Mouse (Mus musculus) C2C12 (cell line): ENCODE data around the gene Hnrnpk. TPM values are rescaled to one million over a fixed set of nuclear protein-coding genes. Genes with fewer than 3 reads are reported as not detected.

ENCODE experiments used
- H3K27me3 ChIP-seq: one replicate; pipeline ENCODE4 v1.6.1; 2011; ENCODE audit not compliant: control insufficient read depth, insufficient read depth, insufficient read length
- H3K36me3 ChIP-seq: one replicate; pipeline ENCODE4 v1.6.1; 2011; ENCODE audit not compliant: control insufficient read depth, insufficient read depth
- H3K4me3 ChIP-seq: one replicate; pipeline ENCODE4 v1.5.1; 2011; ENCODE audit warnings: mild to moderate bottlenecking, control low read depth; ENCODE audit not compliant: poor library complexity, insufficient read depth, severe bottlenecking
- H3K79me2 ChIP-seq: one replicate; pipeline ENCODE4 v1.6.1; 2011; ENCODE audit not compliant: control insufficient read depth, insufficient read depth
- H3K79me3 ChIP-seq: one replicate; pipeline ENCODE4 v1.6.1; 2011; ENCODE audit warnings: low read depth, control low read depth
- H3ac ChIP-seq: one replicate; pipeline ENCODE3; 2011; ENCODE audit warnings: low read depth; ENCODE audit not compliant: control insufficient read depth, insufficient read length
- CEBPB ChIP-seq: IDR thresholded peaks from one replicate; pipeline ENCODE4 v1.6.1; 2011; ENCODE audit warnings: low read depth, mild to moderate bottlenecking, control low read depth, moderate library complexity
- CTCF ChIP-seq: IDR thresholded peaks from one replicate; pipeline ENCODE4 v1.5.1; 2011; ENCODE audit not compliant: control insufficient read depth, insufficient read depth, insufficient read length
- FOSL1 ChIP-seq: IDR thresholded peaks from one replicate; pipeline ENCODE4 v1.8.0; 2011; ENCODE audit warnings: mild to moderate bottlenecking, low read length; ENCODE audit not compliant: poor library complexity, insufficient read depth, severe bottlenecking
- MAX ChIP-seq: IDR thresholded peaks from one replicate; pipeline ENCODE4 v1.6.1; 2011; ENCODE audit warnings: mild to moderate bottlenecking, control low read depth
- MYOD1 ChIP-seq: IDR thresholded peaks from one replicate; pipeline ENCODE4 v1.6.1; 2011; ENCODE audit warnings: low read depth; ENCODE audit not compliant: control insufficient read depth, insufficient read length
- MYOG ChIP-seq: IDR thresholded peaks from one replicate; pipeline ENCODE4 v1.6.1; 2011; ENCODE audit not compliant: control insufficient read depth, insufficient read length; ENCODE audit errors: extremely low read depth
- USF1 ChIP-seq: IDR thresholded peaks from one replicate; pipeline ENCODE4 v1.6.1; 2011; ENCODE audit warnings: low read depth, mild to moderate bottlenecking, control low read depth, moderate library complexity
- polyA plus RNA-seq: library from polyadenylated mRNA; unstranded; fragments of >200 nt; fragmentation: generic; extraction: Trizol; gene quantifications from one replicate; pipeline ENCODE4 v1.2.1, GENCODE M21; 2012; ENCODE audit warnings: missing spikeins

Gene Hnrnpk
- polyA plus RNA-seq, 1 experiment = 370 TPM

- H3K36me3 ChIP-seq = no peaks in the 10 kb centered on the region
- no peak overlapping the region for H3K4me3 ChIP-seq
- no peak overlapping the region for H3ac ChIP-seq
- no peaks in the 10 kb centered on the region for H3K79me3 ChIP-seq
- H3K27me3 ChIP-seq = no peaks in the 10 kb centered on the region
- H3K79me2 ChIP-seq = no peaks in the 10 kb centered on the region
- TF ChIP-seq CTCF (no peak), MYOG (no peak), MAX (no peak), USF1 (no peak), FOSL1 (no peak), MYOD1 (no peak), CEBPB (no peak)
Observed at GRCm38 (mm10) chr13:58439716-58440115, 36.6 kb upstream of the Hnrnpk start.

- no peak overlapping the region for H3ac ChIP-seq
- no peaks in the 10 kb centered on the region for H3K27me3 ChIP-seq
- TF ChIP-seq MYOD1 (no peak), CEBPB (no peak), MYOG (no peak), MAX (no peak)
- H3K36me3 ChIP-seq = no peaks in the 10 kb centered on the region
- H3K79me2 ChIP-seq = no peaks in the 10 kb centered on the region
- H3K4me3 ChIP-seq = no peak overlapping the region
- H3K79me3 ChIP-seq = no peaks in the 10 kb centered on the region
Observed at GRCm38 (mm10) chr13:58423061-58423660, 20.0 kb upstream of the Hnrnpk start.

GRCm38 (mm10) chr13:58422242-58422641 lies 19.1 kb upstream of the Hnrnpk start:
- Histone ChIP-seq H3K79me2 (no peaks in the 10 kb centered on the region), H3K4me3 (no peak overlapping the region), H3ac (no peak overlapping the region), H3K36me3 (no peaks in the 10 kb centered on the region), H3K27me3 (no peaks in the 10 kb centered on the region), H3K79me3 (no peaks in the 10 kb centered on the region)
- TF ChIP-seq CEBPB (no peak), CTCF (no peak), MYOD1 (no peak), MYOG (no peak), MAX (no peak), FOSL1 (no peak), USF1 (no peak)

DNA sequence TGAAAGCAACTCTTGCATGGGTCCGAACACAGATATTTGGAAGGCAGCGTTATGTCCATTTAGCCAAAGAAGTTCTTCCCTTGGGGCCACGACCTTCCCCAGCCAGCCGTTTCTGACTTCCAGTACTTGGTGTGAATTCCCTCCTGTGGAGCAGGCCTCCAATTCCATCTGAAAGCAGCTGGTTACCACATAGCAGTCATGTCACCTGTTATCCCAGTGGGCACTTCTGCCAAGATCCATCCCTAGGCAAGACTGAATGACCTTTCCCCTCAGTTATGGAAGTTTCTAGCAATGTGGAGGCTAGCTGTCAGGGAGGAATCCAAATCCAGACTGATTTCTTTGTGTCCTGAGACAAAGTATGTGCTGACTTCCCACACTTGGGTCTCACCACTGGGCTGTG lies 17.9 kb upstream of the Hnrnpk start:
- Histone ChIP-seq H3K27me3 (no peaks in the 10 kb centered on the region), H3K4me3 (no peak overlapping the region), H3K79me3 (no peaks in the 10 kb centered on the region), H3K36me3 (no peaks in the 10 kb centered on the region), H3ac (no peak overlapping the region), H3K79me2 (no peaks in the 10 kb centered on the region)
- no peak for TF ChIP-seq MAX
- no peak for TF ChIP-seq MYOG
- no peak for TF ChIP-seq CTCF
- TF ChIP-seq CEBPB = no peak
- no peak for TF ChIP-seq USF1
- no peak for TF ChIP-seq MYOD1
- no peak for TF ChIP-seq FOSL1

DNA sequence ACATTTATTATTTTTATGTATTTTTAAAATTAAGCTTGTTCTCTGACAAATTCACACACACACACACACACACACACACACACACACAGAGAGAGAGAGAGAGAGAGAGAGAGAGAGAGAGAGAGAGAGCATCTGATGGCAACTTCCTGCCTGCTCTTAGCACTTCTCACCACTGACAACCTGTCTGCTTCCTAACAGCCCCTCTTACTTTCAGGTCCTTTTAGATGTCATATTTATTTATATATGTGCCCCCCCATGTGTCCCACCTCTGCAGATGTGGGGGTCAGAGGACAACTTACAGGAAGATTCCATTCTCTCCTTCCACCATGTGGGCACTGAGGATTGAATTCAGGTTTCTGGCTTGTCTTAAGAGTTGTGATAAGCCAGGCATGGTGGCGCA lies 16.1 kb upstream of the Hnrnpk start:
- H3K79me3 ChIP-seq = no peaks in the 10 kb centered on the region
- TF ChIP-seq CEBPB (no peak), MAX (no peak), USF1 (no peak), CTCF (no peak)
- no peaks in the 10 kb centered on the region for H3K79me2 ChIP-seq
- no peaks in the 10 kb centered on the region for H3K27me3 ChIP-seq
- H3ac ChIP-seq = no peak overlapping the region
- H3K4me3 ChIP-seq = no peak overlapping the region
- no peaks in the 10 kb centered on the region for H3K36me3 ChIP-seq

DNA sequence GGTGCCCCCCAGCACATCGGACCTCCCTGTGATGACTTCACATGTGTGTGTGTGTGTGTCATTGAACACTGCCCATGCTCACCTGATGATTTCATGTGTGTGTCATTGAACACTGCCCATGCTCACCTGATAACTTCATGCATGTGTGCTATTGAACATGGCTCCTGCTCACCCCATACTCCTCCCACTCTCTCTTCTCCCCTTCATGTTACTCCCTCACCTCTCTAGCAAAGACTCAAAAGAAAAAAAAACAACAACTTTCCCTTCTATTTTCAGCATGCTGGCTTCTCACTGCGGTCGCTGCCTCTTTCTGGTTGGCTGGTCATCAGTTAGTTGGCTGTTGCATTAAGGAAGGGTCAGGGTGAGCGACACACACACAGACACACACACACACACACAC lies 15.5 kb upstream of the Hnrnpk start:
- no peak for TF ChIP-seq CTCF
- TF ChIP-seq FOSL1 = no peak
- no peak for TF ChIP-seq MYOG
- TF ChIP-seq MAX = no peak
- no peak for TF ChIP-seq MYOD1
- no peak for TF ChIP-seq USF1
- TF ChIP-seq CEBPB = no peak

More for the DNA sequence above, 15.5 kb upstream of the Hnrnpk start:
- Histone ChIP-seq H3K79me3 (no peaks in the 10 kb centered on the region), H3K79me2 (no peaks in the 10 kb centered on the region), H3K27me3 (no peaks in the 10 kb centered on the region), H3ac (no peak overlapping the region), H3K4me3 (no peak overlapping the region), H3K36me3 (no peaks in the 10 kb centered on the region)
